Mouse (Mus musculus) cortical plate, adult 2 months (tissue): ENCODE data around the gene Emc8.

Source experiments
- CTCF ChIP-seq: fragments of 200-500 bp; IDR thresholded peaks from 2 replicates; pipeline ENCODE4 v1.5.1; 2011; ENCODE audit warnings: mild to moderate bottlenecking, control low read depth, low read length; ENCODE audit not compliant: insufficient read depth; ENCODE audit errors: extremely low read depth
- POLR2A ChIP-seq: fragments of 200-500 bp; IDR thresholded peaks from 2 replicates; pipeline ENCODE4 v1.6.1; 2011; ENCODE audit warnings: mild to moderate bottlenecking, low read length, control low read depth; ENCODE audit not compliant: insufficient read depth; ENCODE audit errors: extremely low read depth

- TF ChIP-seq CTCF, result no peak
- no peak for TF ChIP-seq POLR2A
These were observed 40.8 kb upstream of the Emc8 start for GRCm38 (mm10) chr8:120709176-120709575.
